Mouse (Mus musculus): ENCODE measurements around the gene Phf11b. TPM values are rescaled to one million over a fixed set of nuclear protein-coding genes. Genes with fewer than 3 reads are reported as not detected.

Phf11b gene
- total RNA-seq (2023): 1 to 10 TPM; 3.5 to 5.0 TPM

DNA sequence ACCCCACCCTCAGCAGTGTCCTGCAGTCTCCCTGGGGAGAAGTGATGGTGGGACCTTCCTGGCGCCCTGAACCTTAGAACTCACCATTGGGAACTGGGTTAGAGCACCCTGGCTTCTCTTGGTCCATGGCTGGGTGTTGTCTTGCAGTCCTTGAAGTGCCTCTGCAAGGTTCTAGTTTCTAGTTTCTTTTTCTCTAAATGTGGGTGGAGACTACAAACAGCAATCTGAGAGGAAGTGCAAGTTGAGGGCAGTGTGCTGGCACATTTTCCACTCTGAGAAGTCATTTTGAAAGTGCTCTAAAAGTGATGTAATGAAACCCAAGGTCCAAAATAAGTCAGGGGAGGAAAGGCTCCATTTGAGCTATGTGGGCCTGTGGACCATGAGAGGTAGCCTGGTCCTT lies at the start of gene Phf11b:
Gene Phf11b (minus strand): TSS at position 163 of the 400 bp plus-strand sequence.

DNA sequence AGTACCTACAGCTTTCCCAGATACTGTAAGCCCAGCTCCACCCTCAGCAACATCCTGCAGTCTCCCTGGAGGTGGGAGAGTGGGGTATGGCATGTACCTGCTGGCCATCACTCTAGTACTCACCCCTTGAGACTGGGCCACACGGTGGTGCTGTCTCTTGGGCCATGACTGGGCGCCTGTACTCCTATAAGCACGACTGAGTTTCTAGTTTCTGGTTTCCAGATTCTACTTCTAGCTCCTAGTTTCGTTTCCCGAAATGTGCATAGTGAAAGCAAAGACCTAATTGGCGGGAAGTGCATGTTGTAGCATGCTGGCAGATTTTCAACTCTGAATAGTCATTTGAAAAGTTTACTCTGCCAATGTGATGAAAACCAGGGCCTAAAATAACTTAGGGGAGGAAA lies 24.1 kb upstream of the Phf11b start, which contains the start of gene Phf11d:
Gene Phf11d (minus strand): TSS at position 227 of the 401 bp plus-strand sequence.

DNA sequence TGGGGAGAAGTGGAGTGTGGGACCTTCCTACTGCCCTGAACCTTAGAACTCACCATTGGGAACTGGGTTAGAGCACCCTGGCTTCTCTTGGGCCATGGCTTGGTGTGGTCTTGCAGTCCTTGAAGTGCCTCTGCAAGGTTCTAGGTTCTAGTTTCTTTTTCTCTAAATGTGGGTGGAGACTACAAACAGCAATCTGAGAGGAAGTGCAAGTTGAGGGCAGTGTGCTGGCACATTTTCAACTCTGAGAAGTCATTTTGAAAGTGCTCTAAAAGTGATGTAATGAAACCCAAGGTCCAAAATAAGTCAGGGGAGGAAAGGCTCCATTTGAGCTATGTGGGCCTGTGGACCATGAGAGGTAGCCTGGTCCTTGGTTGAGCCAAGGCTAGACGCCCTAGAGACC lies 43.8 kb downstream of the Phf11b start, which contains the start of gene Phf11a:
Gene Phf11a (minus strand): TSS at position 132 of the 400 bp plus-strand sequence.

Other genes with a start within 250 kb of the Phf11b start
- gene 1700129C05Rik, start 198.5 kb downstream of the Phf11b start, total RNA-seq (2023): not detected
- gene Gm5142, start 162.6 kb downstream of the Phf11b start, total RNA-seq (2023): not detected
- 1 to 10 TPM; 7.7 to 8.7 TPM for gene Rcbtb1, start 140.1 kb downstream of the Phf11b start, total RNA-seq (2023)
- gene Gm6904, start 81.1 kb downstream of the Phf11b start, total RNA-seq (2023): under 1 TPM; 0.64 to 0.71 TPM
- 1 to 10 TPM in 1 of 2 experiments, under 1 TPM in 1; 0.75 to 1.1 TPM for gene Phf11a, start 43.8 kb downstream of the Phf11b start, total RNA-seq (2023)
- 1 to 10 TPM; 2.5 to 3.0 TPM for gene Phf11d, start 24.1 kb upstream of the Phf11b start, total RNA-seq (2023)
- 1 to 10 TPM; 1.0 to 1.4 TPM for gene Phf11c, start 54.0 kb upstream of the Phf11b start, total RNA-seq (2023)
- 10 to 100 TPM; 12.0 to 15.4 TPM for gene Setdb2, start 99.5 kb upstream of the Phf11b start, total RNA-seq (2023)
- gene Cab39l, start 99.6 kb upstream of the Phf11b start, total RNA-seq (2023): 10 to 100 TPM; 13.0 to 14.5 TPM